Mouse (Mus musculus): Measurements from ENCODE around the gene Krt86. TPM values are rescaled to one million over a fixed set of nuclear protein-coding genes. Genes with fewer than 3 reads are reported as not detected.
"Not testable (repeated sequence)": the region's sequence is repeated elsewhere in the genome, so short reads cannot be mapped to it uniquely, and the experiment has no call there.

Gene Krt86
- total RNA-seq, 2 experiments from 2014 or later: not detected

- ATAC-seq (replicated peaks; ENCODE audit: low FRiP score, poor library complexity, severe bottlenecking): no peak
Measured at GRCm38 (mm10) chr15:101485911-101486635, 12.8 kb downstream of the Krt86 start.

- ATAC-seq (replicated peaks; ENCODE audit: low FRiP score, poor library complexity, severe bottlenecking): no peak
Measured at GRCm38 (mm10) chr15:101491431-101491830, 18.2 kb downstream of the Krt86 start, which contains the start of gene Krt83. Gene Krt83, minus strand, starts transcription at chr15:101491512.

- no peak for ATAC-seq (replicated peaks; ENCODE audit: low FRiP score, poor library complexity, severe bottlenecking)
Measured at GRCm38 (mm10) chr15:101492718-101493117, 19.4 kb downstream of the Krt86 start.

- ATAC-seq (replicated peaks; ENCODE audit: low FRiP score, poor library complexity, severe bottlenecking): no peak
Measured at GRCm38 (mm10) chr15:101493713-101494112, 20.4 kb downstream of the Krt86 start.

GRCm38 (mm10) chr15:101494203-101494602 lies 20.9 kb downstream of the Krt86 start:
- no peak for ATAC-seq (replicated peaks; ENCODE audit: low FRiP score, poor library complexity, severe bottlenecking)

GRCm38 (mm10) chr15:101495266-101495665 lies 22.0 kb downstream of the Krt86 start:
- no peak for ATAC-seq (replicated peaks; ENCODE audit: low FRiP score, poor library complexity, severe bottlenecking)

GRCm38 (mm10) chr15:101497181-101497580 lies 23.9 kb downstream of the Krt86 start:
- ATAC-seq (replicated peaks; ENCODE audit: low FRiP score, poor library complexity, severe bottlenecking): no peak

GRCm38 (mm10) chr15:101506896-101507758 lies 33.8 kb downstream of the Krt86 start:
- no peak for ATAC-seq (replicated peaks; ENCODE audit: low FRiP score, poor library complexity, severe bottlenecking)

- no peak for ATAC-seq (replicated peaks; ENCODE audit: low FRiP score, poor library complexity, severe bottlenecking)
Measured at GRCm38 (mm10) chr15:101508247-101508646, 35.0 kb downstream of the Krt86 start.

GRCm38 (mm10) chr15:101517161-101517560 lies 43.9 kb downstream of the Krt86 start, which contains the start of gene Gm49425:
Gene Gm49425, minus strand, starts transcription at chr15:101517261.
- not testable (repeated sequence) for ATAC-seq (replicated peaks; ENCODE audit: low FRiP score, poor library complexity, severe bottlenecking)

GRCm38 (mm10) chr15:101519792-101520191 lies 46.5 kb downstream of the Krt86 start:
- ATAC-seq (replicated peaks; ENCODE audit: low FRiP score, poor library complexity, severe bottlenecking): no peak

- ATAC-seq (replicated peaks; ENCODE audit: low FRiP score, poor library complexity, severe bottlenecking): no peak
Measured at GRCm38 (mm10) chr15:101522556-101523232, 49.4 kb downstream of the Krt86 start.

Other genes with a start within 250 kb of the Krt86 start
- not detected in 2 replicates for gene Grasp, start 249.3 kb upstream of the Krt86 start, total RNA-seq (2015; ENCODE audit: low replicate concordance)
- not detected in 2 replicates for gene Grasp, start 249.3 kb upstream of the Krt86 start, total RNA-seq (2017; ENCODE audit: low replicate concordance)
- gene Nr4a1, start 219.2 kb upstream of the Krt86 start, total RNA-seq (2015; ENCODE audit: low replicate concordance): 2.9 and 5.0 TPM in 2 replicates
- gene Nr4a1, start 219.2 kb upstream of the Krt86 start, total RNA-seq (2017; ENCODE audit: low replicate concordance): 1.0 and 9.4 TPM in 2 replicates
- 1.4 TPM in 1 of 2 replicates, not detected in the other for gene Atg101, start 189.2 kb upstream of the Krt86 start, total RNA-seq (2015; ENCODE audit: low replicate concordance)
- gene Atg101, start 189.2 kb upstream of the Krt86 start, total RNA-seq (2017; ENCODE audit: low replicate concordance): 5.8 and 11.4 TPM in 2 replicates
- gene 6030408B16Rik, start 180.3 kb upstream of the Krt86 start, total RNA-seq (2015; ENCODE audit: low replicate concordance): not detected in 2 replicates
- gene 6030408B16Rik, start 180.3 kb upstream of the Krt86 start, total RNA-seq (2017; ENCODE audit: low replicate concordance): not detected in 2 replicates
- gene Krt80, start 103.3 kb upstream of the Krt86 start, total RNA-seq (2015; ENCODE audit: low replicate concordance): 0.42 and 4.7 TPM in 2 replicates
- gene Krt80, start 103.3 kb upstream of the Krt86 start, total RNA-seq (2017; ENCODE audit: low replicate concordance): 0.90 and 2.5 TPM in 2 replicates
- not detected in 2 replicates for gene Krt7, start 62.4 kb upstream of the Krt86 start, total RNA-seq (2015; ENCODE audit: low replicate concordance)
- gene Krt7, start 62.4 kb upstream of the Krt86 start, total RNA-seq (2017; ENCODE audit: low replicate concordance): not detected in 2 replicates
- gene Krt87, start 34.7 kb upstream of the Krt86 start, total RNA-seq (2015; ENCODE audit: low replicate concordance): not detected in 2 replicates
- gene Krt87, start 34.7 kb upstream of the Krt86 start, total RNA-seq (2017; ENCODE audit: low replicate concordance): not detected in 2 replicates
- gene Krt88, start 25.7 kb upstream of the Krt86 start, total RNA-seq (2015; ENCODE audit: low replicate concordance): not detected in 2 replicates
- gene Krt88, start 25.7 kb upstream of the Krt86 start, total RNA-seq (2017; ENCODE audit: low replicate concordance): not detected in 2 replicates
- 0.84 TPM in 1 of 2 replicates, not detected in the other for gene Krt81, start 9.7 kb upstream of the Krt86 start, total RNA-seq (2015; ENCODE audit: low replicate concordance)
- gene Krt81, start 9.7 kb upstream of the Krt86 start, total RNA-seq (2017; ENCODE audit: low replicate concordance): not detected in 2 replicates
- not detected in 2 replicates for gene Krt83, start 18.0 kb downstream of the Krt86 start, total RNA-seq (2015; ENCODE audit: low replicate concordance)
- gene Krt83, start 18.0 kb downstream of the Krt86 start, total RNA-seq (2017; ENCODE audit: low replicate concordance): not detected in 2 replicates
- not detected in 2 replicates for gene Gm49425, start 43.8 kb downstream of the Krt86 start, total RNA-seq (2015; ENCODE audit: low replicate concordance)
- not detected in 2 replicates for gene Gm49425, start 43.8 kb downstream of the Krt86 start, total RNA-seq (2017; ENCODE audit: low replicate concordance)
- gene Krt84, start 59.3 kb downstream of the Krt86 start, total RNA-seq (2015; ENCODE audit: low replicate concordance): not detected in 2 replicates
- gene Krt84, start 59.3 kb downstream of the Krt86 start, total RNA-seq (2017; ENCODE audit: low replicate concordance): not detected in 2 replicates
- not detected in 2 replicates for gene Krt82, start 77.2 kb downstream of the Krt86 start, total RNA-seq (2015; ENCODE audit: low replicate concordance)
- not detected in 2 replicates for gene Krt82, start 77.2 kb downstream of the Krt86 start, total RNA-seq (2017; ENCODE audit: low replicate concordance)
- not detected in 2 replicates for gene Krt90, start 89.5 kb downstream of the Krt86 start, total RNA-seq (2015; ENCODE audit: low replicate concordance)
- not detected in 2 replicates for gene Krt90, start 89.5 kb downstream of the Krt86 start, total RNA-seq (2017; ENCODE audit: low replicate concordance)
- gene Krt75, start 100.4 kb downstream of the Krt86 start, total RNA-seq (2015; ENCODE audit: low replicate concordance): not detected in 2 replicates
- gene Krt75, start 100.4 kb downstream of the Krt86 start, total RNA-seq (2017; ENCODE audit: low replicate concordance): not detected in 2 replicates
- not detected in 2 replicates for gene Gm5414, start 154.7 kb downstream of the Krt86 start, total RNA-seq (2015; ENCODE audit: low replicate concordance)
- not detected in 2 replicates for gene Gm5414, start 154.7 kb downstream of the Krt86 start, total RNA-seq (2017; ENCODE audit: low replicate concordance)
- not detected in 2 replicates for gene Gm5478, start 173.9 kb downstream of the Krt86 start, total RNA-seq (2015; ENCODE audit: low replicate concordance)
- not detected in 2 replicates for gene Gm5478, start 173.9 kb downstream of the Krt86 start, total RNA-seq (2017; ENCODE audit: low replicate concordance)
- not detected in 2 replicates for gene Krt6b, start 206.8 kb downstream of the Krt86 start, total RNA-seq (2015; ENCODE audit: low replicate concordance)
- not detected in 2 replicates for gene Krt6b, start 206.8 kb downstream of the Krt86 start, total RNA-seq (2017; ENCODE audit: low replicate concordance)
- not detected in 2 replicates for gene Krt6a, start 220.8 kb downstream of the Krt86 start, total RNA-seq (2015; ENCODE audit: low replicate concordance)
- gene Krt6a, start 220.8 kb downstream of the Krt86 start, total RNA-seq (2017; ENCODE audit: low replicate concordance): not detected in 2 replicates
- gene Krt5, start 239.4 kb downstream of the Krt86 start, total RNA-seq (2015; ENCODE audit: low replicate concordance): not detected in 2 replicates
- not detected in 2 replicates for gene Krt5, start 239.4 kb downstream of the Krt86 start, total RNA-seq (2017; ENCODE audit: low replicate concordance)